Mouse (Mus musculus) hindbrain, embryonic 16.5 days (tissue): ENCODE measurements around the gene Slc7a6os. TPM values are rescaled to one million over a fixed set of nuclear protein-coding genes. Genes with fewer than 3 reads are reported as not detected.

Source experiments
- ATAC-seq: fragments of 200-750 bp; cut with Nextera tagmentation; 2 replicates; pipeline ENCODE4 v1.8.0; 2017; ENCODE audit warnings: moderate TSS enrichment, moderate library complexity
- H3K27ac ChIP-seq: fragments of 300-500 bp; sonication (generic); 2 replicates; pipeline ENCODE4 v1.5.1; 2014; ENCODE audit warnings: low read depth, mild to moderate bottlenecking, control low read depth, low read length, moderate library complexity
- H3K27me3 ChIP-seq: fragments of 300-500 bp; sonication (generic); replicated peaks from 2 replicates; pipeline ENCODE4 v1.6.1; 2014; ENCODE audit warnings: low read length; ENCODE audit not compliant: control insufficient read depth, insufficient read depth
- H3K36me3 ChIP-seq: fragments of 300-500 bp; sonication (generic); 2 replicates; pipeline ENCODE4 v1.6.1; 2014; ENCODE audit warnings: mild to moderate bottlenecking, low read length, moderate library complexity, mixed read lengths; ENCODE audit not compliant: control insufficient read depth, insufficient read depth
- H3K4me1 ChIP-seq: fragments of 300-500 bp; sonication (generic); 2 replicates; pipeline ENCODE4 v1.6.1; 2014; ENCODE audit warnings: low read depth, low read length; ENCODE audit not compliant: control insufficient read depth, insufficient read depth
- H3K4me2 ChIP-seq: fragments of 300-500 bp; sonication (generic); 2 replicates; pipeline ENCODE4 v1.6.1; 2014; ENCODE audit warnings: mild to moderate bottlenecking, low read length, control low read depth, moderate library complexity
- H3K4me3 ChIP-seq: fragments of 300-500 bp; sonication (generic); 2 replicates; pipeline ENCODE4 v1.5.1; 2014; ENCODE audit warnings: mild to moderate bottlenecking, low read length, control low read depth, moderate library complexity
- H3K9ac ChIP-seq: fragments of 300-500 bp; sonication (generic); 2 replicates; pipeline ENCODE4 v1.6.1; 2014; ENCODE audit warnings: low read depth, mild to moderate bottlenecking, control low read depth, low read length, moderate library complexity
- H3K9me3 ChIP-seq: fragments of 300-500 bp; sonication (generic); 2 replicates; pipeline ENCODE4 v1.6.1; 2014; ENCODE audit warnings: mild to moderate bottlenecking, low read length, moderate library complexity; ENCODE audit not compliant: control insufficient read depth
- WGBS: fragments of 180-500 bp; shearing (Covaris S2); extraction: QIAGEN DNeasy Blood & Tissue Kit; methylation state at CpG from one replicate; pipeline ENCODE4 v1.1.7; 2014; 5-methylcytosine and 5-hydroxymethylcytosine counted together
- polyA plus RNA-seq: library from polyadenylated mRNA; unstranded; fragments of >200 nt; fragmentation: Nextera tagmentation; extraction: Ambion mirVana; gene quantifications from 2 replicates; pipeline ENCODE4 v1.2.1, GENCODE M21; 2015

Gene Slc7a6os
- polyA plus RNA-seq, 1 experiment from 2014 or later, result 29.9 TPM

- WGBS, result 95% methylated on average over 4 of the region's 4 CpGs
- H3K27ac ChIP-seq, result no peak overlapping the region
- peaks cover 7% of the 10 kb centered on the region for H3K36me3 ChIP-seq
- no peak overlapping the region for H3K4me3 ChIP-seq
- ATAC-seq, result no peak
- no peak overlapping the region for H3K9ac ChIP-seq
- H3K9me3 ChIP-seq, result no peaks in the 10 kb centered on the region
- H3K4me2 ChIP-seq, result no peak overlapping the region
- H3K4me1 ChIP-seq, result no peaks in the 10 kb centered on the region
- H3K27me3 ChIP-seq, result no peaks in the 10 kb centered on the region
Observed at GRCm38 (mm10) chr8:106189162-106189561, 21.6 kb downstream of the Slc7a6os start.

- no peaks in the 10 kb centered on the region for H3K9me3 ChIP-seq
- H3K9ac ChIP-seq, result no peak overlapping the region
Observed at GRCm38 (mm10) chr8:106186394-106186793, 24.3 kb downstream of the Slc7a6os start.

GRCm38 (mm10) chr8:106185628-106186270 is 25.0 kb downstream of the Slc7a6os start:
- 80% methylated on average over 8 of the region's 8 CpGs for WGBS
- H3K4me3 ChIP-seq, result no peak overlapping the region
- H3K9ac ChIP-seq, result no peak overlapping the region
- H3K27ac ChIP-seq, result no peak overlapping the region
- H3K27me3 ChIP-seq, result no peaks in the 10 kb centered on the region
- no peak overlapping the region for H3K4me2 ChIP-seq
- peaks cover 5% of the 10 kb centered on the region; the same call in 1 of the 2 replicates for H3K36me3 ChIP-seq
- H3K9me3 ChIP-seq, result no peaks in the 10 kb centered on the region
- H3K4me1 ChIP-seq, result no peaks in the 10 kb centered on the region
- no peak for ATAC-seq

More at GRCm38 (mm10) chr8:106186394-106186793, 24.3 kb downstream of the Slc7a6os start:
- H3K27me3 ChIP-seq, result no peaks in the 10 kb centered on the region
- no peak overlapping the region for H3K4me3 ChIP-seq
- no peak overlapping the region for H3K4me2 ChIP-seq
- no peak overlapping the region for H3K27ac ChIP-seq
- no peaks in the 10 kb centered on the region for H3K4me1 ChIP-seq
- WGBS, result 98% methylated on average over 3 of the region's 3 CpGs
- H3K36me3 ChIP-seq, result peaks cover 5% of the 10 kb centered on the region; the same call in 1 of the 2 replicates
- no peak for ATAC-seq

- no peak for ATAC-seq
- no peak overlapping the region for H3K4me3 ChIP-seq
- no peak overlapping the region for H3K4me2 ChIP-seq
- no peak overlapping the region for H3K27ac ChIP-seq
- H3K36me3 ChIP-seq, result peaks cover 7% of the 10 kb centered on the region; the same call in 1 of the 2 replicates
- no peaks in the 10 kb centered on the region for H3K9me3 ChIP-seq
- no peaks in the 10 kb centered on the region for H3K27me3 ChIP-seq
- WGBS, result 83% methylated on average over 2 of the region's 2 CpGs
- no peak overlapping the region for H3K9ac ChIP-seq
- no peaks in the 10 kb centered on the region; the same call in 1 of the 2 replicates for H3K4me1 ChIP-seq
Observed at GRCm38 (mm10) chr8:106178428-106178827, 32.3 kb downstream of the Slc7a6os start.

- WGBS, result 96% methylated on average over 1 of the region's 1 CpGs
- no peak for ATAC-seq
- H3K27ac ChIP-seq, result no peak overlapping the region
- H3K9ac ChIP-seq, result no peak overlapping the region
- H3K9me3 ChIP-seq, result no peaks in the 10 kb centered on the region
- no peak overlapping the region for H3K4me2 ChIP-seq
- no peaks in the 10 kb centered on the region; the same call in 1 of the 2 replicates for H3K4me1 ChIP-seq
- H3K27me3 ChIP-seq, result no peaks in the 10 kb centered on the region
- peaks cover 7% of the 10 kb centered on the region; the same call in 1 of the 2 replicates for H3K36me3 ChIP-seq
- H3K4me3 ChIP-seq, result no peak overlapping the region
Observed at GRCm38 (mm10) chr8:106177594-106177993, 33.1 kb downstream of the Slc7a6os start.

- Histone ChIP-seq H3K4me1 (no peaks in the 10 kb centered on the region; the same call in 1 of the 2 replicates), H3K27ac (no peak overlapping the region), H3K4me2 (no peak overlapping the region), H3K9ac (no peak overlapping the region), H3K4me3 (no peak overlapping the region), H3K36me3 (peaks cover 4% of the 10 kb centered on the region; the same call in 1 of the 2 replicates), H3K9me3 (no peaks in the 10 kb centered on the region), H3K27me3 (no peaks in the 10 kb centered on the region)
- no peak for ATAC-seq
- WGBS, result 32% methylated on average over 1 of the region's 1 CpGs
Observed at GRCm38 (mm10) chr8:106176891-106177290, 33.8 kb downstream of the Slc7a6os start.

GRCm38 (mm10) chr8:106173566-106173965 is 37.2 kb downstream of the Slc7a6os start:
- peaks cover 9% of the 10 kb centered on the region for H3K4me1 ChIP-seq
- 96% methylated on average over 3 of the region's 3 CpGs for WGBS
- H3K9ac ChIP-seq, result no peak overlapping the region
- ATAC-seq, result no peak
- no peaks in the 10 kb centered on the region for H3K9me3 ChIP-seq
- H3K27ac ChIP-seq, result no peak overlapping the region
- no peaks in the 10 kb centered on the region for H3K36me3 ChIP-seq
- no peak overlapping the region for H3K4me3 ChIP-seq
- H3K4me2 ChIP-seq, result no peak overlapping the region
- H3K27me3 ChIP-seq, result no peaks in the 10 kb centered on the region

GRCm38 (mm10) chr8:106169934-106170480 is 40.7 kb downstream of the Slc7a6os start:
- no peaks in the 10 kb centered on the region for H3K9me3 ChIP-seq
- WGBS, result 29% methylated on average over 6 of the region's 6 CpGs
- H3K27me3 ChIP-seq, result no peaks in the 10 kb centered on the region
- no peaks in the 10 kb centered on the region for H3K36me3 ChIP-seq
- no peak for ATAC-seq
- H3K4me2 ChIP-seq, result peak overlapping the region; percentile 98
- peak overlapping the region; percentile 91 for H3K9ac ChIP-seq
- H3K4me1 ChIP-seq, result peaks cover 15% of the 10 kb centered on the region
- H3K4me3 ChIP-seq, result peak overlapping the region; percentile 87
- H3K27ac ChIP-seq, result no peak overlapping the region

GRCm38 (mm10) chr8:106169017-106169933 is 41.5 kb downstream of the Slc7a6os start:
- Histone ChIP-seq H3K4me3 (peak overlapping the region; percentile 87), H3K9ac (peak overlapping the region; percentile 91), H3K27me3 (no peaks in the 10 kb centered on the region), H3K36me3 (no peaks in the 10 kb centered on the region), H3K4me2 (peak overlapping the region; percentile 98), H3K4me1 (peaks cover 15% of the 10 kb centered on the region), H3K9me3 (no peaks in the 10 kb centered on the region), H3K27ac (peak overlapping the region; percentile 90)
- 2% methylated on average over 53 of the region's 54 CpGs for WGBS
- peak; percentile 88 for ATAC-seq
